Mouse (Mus musculus) heart, embryonic 16.5 days (tissue): ENCODE data around the gene Cetn3. TPM values are rescaled to one million over a fixed set of nuclear protein-coding genes. Genes with fewer than 3 reads are reported as not detected.

Source experiments
- ATAC-seq: fragments of 200-750 bp; cut with Nextera tagmentation; replicated peaks from 2 replicates; pipeline ENCODE4 v1.8.0; 2017; ENCODE audit warnings: moderate number of reproducible peaks; ENCODE audit not compliant: insufficient read depth, low FRiP score; ENCODE audit errors: extremely low read depth
- H3K27ac ChIP-seq: fragments of 300-500 bp; sonication (generic); 2 replicates; pipeline ENCODE4 v1.5.1; 2014; ENCODE audit warnings: mild to moderate bottlenecking, low read length, control low read depth, moderate library complexity
- H3K27me3 ChIP-seq: fragments of 300-500 bp; sonication (generic); 2 replicates; pipeline ENCODE4 v1.6.1; 2014; ENCODE audit warnings: low read length, mixed read lengths; ENCODE audit not compliant: control insufficient read depth, insufficient read depth
- H3K36me3 ChIP-seq: fragments of 300-500 bp; sonication (generic); 2 replicates; pipeline ENCODE4 v1.6.1; 2014; ENCODE audit not compliant: control insufficient read depth, insufficient read depth
- H3K4me1 ChIP-seq: fragments of 300-500 bp; sonication (generic); 2 replicates; pipeline ENCODE4 v1.6.1; 2014; ENCODE audit warnings: low read length, mixed read lengths; ENCODE audit not compliant: control insufficient read depth, insufficient read depth
- H3K4me2 ChIP-seq: fragments of 300-500 bp; sonication (generic); 2 replicates; pipeline ENCODE4 v1.6.1; 2014; ENCODE audit warnings: low read depth, mild to moderate bottlenecking, control low read depth, low read length
- H3K4me3 ChIP-seq: fragments of 300-500 bp; sonication (generic); 2 replicates; pipeline ENCODE4 v1.5.1; 2014; ENCODE audit warnings: mild to moderate bottlenecking, control low read depth, low read length
- H3K9ac ChIP-seq: fragments of 300-500 bp; sonication (generic); 2 replicates; pipeline ENCODE4 v1.6.1; 2014; ENCODE audit warnings: low read length, control low read depth
- H3K9me3 ChIP-seq: fragments of 300-500 bp; sonication (generic); replicated peaks from 2 replicates; pipeline ENCODE4 v1.6.1; 2016; ENCODE audit warnings: low read length; ENCODE audit not compliant: control insufficient read depth
- WGBS: fragments of 180-500 bp; shearing (Covaris S2); extraction: QIAGEN DNeasy Blood & Tissue Kit; methylation state at CpG from one replicate; pipeline ENCODE4 v1.1.7; 2014; 5-methylcytosine and 5-hydroxymethylcytosine counted together
- polyA plus RNA-seq: library from polyadenylated mRNA; unstranded; fragments of >200 nt; fragmentation: Nextera tagmentation; extraction: Ambion mirVana; gene quantifications from 2 replicates; pipeline ENCODE4 v1.2.1, GENCODE M21; 2015

The Cetn3 gene
- polyA plus RNA-seq: 160 and 198 TPM in 2 replicates

DNA sequence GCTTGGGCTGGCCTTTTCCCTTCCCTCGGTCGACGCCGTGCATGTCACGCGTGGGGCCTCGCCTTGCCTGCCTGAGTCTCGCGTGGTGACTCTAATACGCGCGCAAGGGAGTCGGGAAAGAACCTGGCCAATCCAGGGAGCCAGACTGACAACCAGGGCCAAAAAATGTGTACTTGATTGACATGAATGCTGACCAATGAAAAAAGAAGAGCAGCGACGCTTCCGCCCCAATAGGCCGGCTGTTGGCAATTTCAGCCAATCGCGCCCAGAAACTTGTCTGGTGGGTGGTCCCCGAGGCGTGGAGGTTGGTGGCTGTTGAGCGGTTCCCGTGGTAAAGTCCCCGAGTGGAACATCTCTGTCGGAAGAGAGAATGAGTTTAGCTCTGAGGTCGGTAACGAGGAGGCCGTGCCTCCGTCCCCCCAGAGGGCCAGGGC is at the start of gene Cetn3:
TSS of gene Cetn3 (plus strand) at position 107 of the 434 bp plus-strand sequence.
- Histone ChIP-seq H3K27me3 (no peaks in the 10 kb centered on the region), H3K9ac (peak within 1 kb of the TSS; percentile 94), H3K36me3 (peaks cover 4% of the 10 kb centered on the region), H3K4me2 (peak within 1 kb of the TSS; percentile 83), H3K9me3 (no peaks in the 10 kb centered on the region), H3K4me1 (peaks cover 11% of the 10 kb centered on the region), H3K27ac (peak within 1 kb of the TSS; percentile 99), H3K4me3 (peak within 1 kb of the TSS; percentile 87)
- ATAC-seq: peak; percentile 89
- under 1% methylated on average over 29 of the region's 29 CpGs for WGBS

GRCm38 (mm10) chr13:81736606-81737005 is 46.3 kb upstream of the Cetn3 start:
- no peaks in the 10 kb centered on the region for H3K36me3 ChIP-seq
- H3K9me3 ChIP-seq: no peaks in the 10 kb centered on the region
- H3K4me3 ChIP-seq: no peak overlapping the region
- WGBS: 73% methylated on average over 5 of the region's 5 CpGs
- no peaks in the 10 kb centered on the region for H3K27me3 ChIP-seq
- no peak overlapping the region for H3K9ac ChIP-seq
- no peaks in the 10 kb centered on the region for H3K4me1 ChIP-seq
- H3K27ac ChIP-seq: no peak overlapping the region
- H3K4me2 ChIP-seq: no peak overlapping the region
- ATAC-seq: no peak

DNA sequence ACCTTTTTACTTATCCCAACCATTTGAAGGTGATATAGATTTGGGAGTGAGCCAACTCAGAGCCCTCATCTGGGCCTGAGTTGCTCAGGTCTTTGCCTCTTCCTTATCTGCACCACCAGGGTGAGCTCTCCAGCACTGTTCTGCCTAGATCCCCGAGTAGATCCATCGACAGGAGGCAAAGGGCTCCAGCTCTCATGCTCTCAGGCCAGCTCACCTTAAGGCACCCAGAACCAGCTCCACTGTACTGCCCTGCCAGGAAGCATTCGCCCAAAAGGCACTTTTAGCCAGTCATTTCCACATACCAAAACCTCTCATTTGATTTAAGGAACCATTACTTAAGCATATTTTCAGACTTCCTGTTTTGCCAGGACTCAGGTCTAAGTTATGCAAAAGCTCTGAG is 42.0 kb upstream of the Cetn3 start:
- Histone ChIP-seq H3K4me1 (no peaks in the 10 kb centered on the region), H3K9ac (no peak overlapping the region), H3K4me2 (no peak overlapping the region), H3K9me3 (no peaks in the 10 kb centered on the region; the same call in 1 of the 2 replicates), H3K4me3 (no peak overlapping the region), H3K27me3 (no peaks in the 10 kb centered on the region), H3K36me3 (no peaks in the 10 kb centered on the region), H3K27ac (no peak overlapping the region)
- 46% methylated on average over 3 of the region's 3 CpGs for WGBS
- no peak for ATAC-seq

- no peak overlapping the region for H3K9ac ChIP-seq
- 47% methylated on average over 10 of the region's 10 CpGs for WGBS
Measured at GRCm38 (mm10) chr13:81743391-81744091, 39.3 kb upstream of the Cetn3 start.

GRCm38 (mm10) chr13:81744092-81744396 is 38.8 kb upstream of the Cetn3 start:
- no peak overlapping the region for H3K27ac ChIP-seq
- H3K4me2 ChIP-seq: no peak overlapping the region
- no peaks in the 10 kb centered on the region; the same call in 1 of the 2 replicates for H3K9me3 ChIP-seq
- no peak overlapping the region for H3K4me3 ChIP-seq
- ATAC-seq: no peak
- 44% methylated on average over 2 of the region's 2 CpGs for WGBS
- H3K4me1 ChIP-seq: no peaks in the 10 kb centered on the region
- H3K36me3 ChIP-seq: no peaks in the 10 kb centered on the region
- H3K27me3 ChIP-seq: no peaks in the 10 kb centered on the region
- H3K9ac ChIP-seq: no peak overlapping the region

More at GRCm38 (mm10) chr13:81743391-81744091, 39.3 kb upstream of the Cetn3 start:
- Histone ChIP-seq H3K9me3 (no peaks in the 10 kb centered on the region; the same call in 1 of the 2 replicates), H3K4me3 (no peak overlapping the region), H3K4me2 (no peak overlapping the region), H3K27me3 (no peaks in the 10 kb centered on the region), H3K36me3 (no peaks in the 10 kb centered on the region), H3K27ac (no peak overlapping the region), H3K4me1 (no peaks in the 10 kb centered on the region)
- no peak for ATAC-seq

DNA sequence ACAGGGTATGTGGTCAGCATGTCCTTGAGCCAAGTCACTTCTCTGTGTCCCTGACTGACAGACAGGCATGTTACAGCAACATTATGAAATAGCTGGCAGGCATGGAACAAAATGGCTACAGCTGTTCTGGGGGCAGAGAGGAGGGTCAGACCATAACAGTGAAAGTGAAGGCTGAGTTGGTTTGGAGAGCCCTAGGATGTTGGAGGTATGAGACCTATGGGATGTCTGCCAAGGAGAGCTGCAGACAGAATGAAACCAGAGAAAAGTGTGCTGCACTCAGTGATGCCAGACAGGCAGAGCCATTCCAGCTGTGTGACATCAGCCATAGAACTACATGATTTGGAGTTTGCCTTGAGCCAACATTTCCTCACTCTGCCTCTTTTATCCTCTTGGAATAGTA is 28.0 kb upstream of the Cetn3 start:
- peak; percentile 58; the same call in 1 of the 2 replicates for ATAC-seq
- H3K4me3 ChIP-seq: no peak overlapping the region
- no peaks in the 10 kb centered on the region for H3K27me3 ChIP-seq
- H3K9me3 ChIP-seq: peaks cover 3% of the 10 kb centered on the region; the same call in 1 of the 2 replicates
- H3K36me3 ChIP-seq: no peaks in the 10 kb centered on the region
- peaks cover 3% of the 10 kb centered on the region; the same call in 1 of the 2 replicates for H3K4me1 ChIP-seq
- no peak overlapping the region for H3K4me2 ChIP-seq
- no peak overlapping the region; the same call in 1 of the 2 replicates for H3K27ac ChIP-seq
- no peak overlapping the region for H3K9ac ChIP-seq

GRCm38 (mm10) chr13:81755324-81755723 is 27.6 kb upstream of the Cetn3 start:
- Histone ChIP-seq H3K4me2 (no peak overlapping the region), H3K9me3 (peaks cover 3% of the 10 kb centered on the region; the same call in 1 of the 2 replicates), H3K27me3 (no peaks in the 10 kb centered on the region), H3K36me3 (no peaks in the 10 kb centered on the region), H3K27ac (no peak overlapping the region), H3K9ac (no peak overlapping the region), H3K4me3 (no peak overlapping the region), H3K4me1 (peaks cover 3% of the 10 kb centered on the region; the same call in 1 of the 2 replicates)
- no peak for ATAC-seq
- 90% methylated on average over 1 of the region's 1 CpGs for WGBS

DNA sequence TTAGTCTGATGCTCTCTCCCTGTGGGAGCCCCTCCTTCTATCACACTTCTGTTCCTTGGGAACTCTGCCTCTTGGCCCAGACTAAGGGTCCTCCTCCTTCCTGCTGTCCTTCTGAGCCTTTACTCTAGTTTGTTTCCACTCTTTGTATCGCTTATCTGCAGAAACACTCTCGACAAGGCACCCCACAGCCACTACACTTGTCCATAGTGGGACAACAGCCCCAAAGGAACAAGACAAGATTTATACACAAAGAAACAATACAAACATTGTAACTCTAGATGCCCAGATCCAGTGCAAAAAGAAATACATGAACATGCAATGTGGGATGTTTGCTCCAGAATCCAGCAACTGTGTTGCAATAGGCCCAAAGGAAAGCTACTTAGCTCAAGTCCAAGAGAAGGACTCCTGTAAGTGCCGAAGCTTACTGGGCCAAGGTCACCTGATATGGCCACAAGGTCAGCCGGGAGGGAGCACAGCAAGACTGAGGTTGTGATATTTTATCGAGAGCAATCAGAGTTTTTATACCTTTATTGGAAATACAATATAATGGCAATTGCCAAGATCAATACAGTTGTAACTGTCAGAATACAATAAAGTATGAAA is 25.7 kb upstream of the Cetn3 start:
- Histone ChIP-seq H3K9ac (no peak overlapping the region), H3K4me2 (no peak overlapping the region), H3K4me1 (peaks cover 3% of the 10 kb centered on the region; the same call in 1 of the 2 replicates), H3K27ac (no peak overlapping the region), H3K4me3 (no peak overlapping the region), H3K9me3 (peaks cover 3% of the 10 kb centered on the region; the same call in 1 of the 2 replicates), H3K27me3 (no peaks in the 10 kb centered on the region), H3K36me3 (no peaks in the 10 kb centered on the region)
- no peak for ATAC-seq
- WGBS: 62% methylated on average over 5 of the region's 5 CpGs

DNA sequence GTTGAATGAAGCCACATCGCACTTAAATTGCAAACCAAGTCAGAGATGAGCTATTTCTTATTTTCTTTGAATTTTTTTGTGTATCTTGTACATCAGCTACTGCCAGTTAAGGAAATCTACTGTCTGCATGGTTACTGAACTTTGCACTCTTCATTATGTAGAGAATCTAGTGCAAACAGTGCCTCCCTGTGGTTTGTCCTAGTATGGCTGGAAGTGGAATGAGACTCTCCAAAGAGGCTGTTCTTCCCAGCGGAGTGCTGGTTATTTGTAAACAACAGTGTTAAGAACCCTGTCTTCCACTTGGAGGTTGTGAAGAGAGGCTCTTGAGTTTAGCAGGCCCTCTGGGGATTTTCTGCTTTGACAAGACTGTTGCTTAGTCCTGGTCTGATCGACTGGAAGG is 22.5 kb upstream of the Cetn3 start:
- no peak overlapping the region for H3K4me3 ChIP-seq
- ATAC-seq: no peak
- H3K9me3 ChIP-seq: peaks cover 2% of the 10 kb centered on the region; the same call in 1 of the 2 replicates
- H3K4me2 ChIP-seq: no peak overlapping the region
- no peaks in the 10 kb centered on the region for H3K36me3 ChIP-seq
- no peaks in the 10 kb centered on the region for H3K27me3 ChIP-seq
- H3K27ac ChIP-seq: no peak overlapping the region
- WGBS: 24% methylated on average over 3 of the region's 3 CpGs
- no peak overlapping the region for H3K9ac ChIP-seq
- no peaks in the 10 kb centered on the region for H3K4me1 ChIP-seq
